Mouse (Mus musculus) heart, postnatal 0 days (tissue): ENCODE measurements around the gene Pdgfra.

Experiments used
- CTCF ChIP-seq: IDR thresholded peaks from 2 replicates; pipeline ENCODE4 v1.5.1; 2016; ENCODE audit warnings: antibody characterized with exemption, control low read depth, low read depth
- EP300 ChIP-seq: IDR thresholded peaks from 2 replicates; pipeline ENCODE4 v1.6.1; 2016; ENCODE audit warnings: antibody characterized with exemption, low read depth

DNA sequence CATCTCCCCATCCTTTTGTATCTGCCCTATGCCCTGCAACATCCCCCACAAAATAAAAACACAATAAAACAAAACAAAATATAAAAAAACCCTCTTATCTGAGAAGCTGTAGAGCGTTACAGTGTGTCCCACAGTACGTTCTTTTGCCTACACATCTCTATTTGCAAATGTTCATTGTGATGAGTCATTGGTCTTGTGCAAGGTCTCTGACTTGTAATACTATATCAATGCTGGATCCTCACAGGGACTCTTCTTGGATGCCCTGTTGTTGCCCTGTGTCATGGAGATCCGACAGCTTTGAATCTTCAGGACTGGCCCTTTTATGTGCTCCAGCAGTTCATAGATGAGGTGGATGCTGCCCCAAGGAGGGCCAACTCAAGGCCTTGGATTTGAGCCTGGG, 55.8 kb downstream of the Pdgfra start:
- TF ChIP-seq CTCF (no peak), EP300 (no peak)
